Mouse (Mus musculus) lung, adult 2 months (tissue): Measurements from ENCODE around the gene Phgdh.

Experiments used
- CTCF ChIP-seq: fragments of 200-500 bp; IDR thresholded peaks from 2 replicates; pipeline ENCODE4 v1.5.1; 2011; ENCODE audit warnings: mild to moderate bottlenecking, low read length, control low read depth; ENCODE audit not compliant: insufficient read depth
- POLR2A ChIP-seq: fragments of 200-500 bp; IDR thresholded peaks from 2 replicates; pipeline ENCODE4 v1.6.1; 2011; ENCODE audit warnings: low read depth, mild to moderate bottlenecking, control low read depth, low read length, borderline replicate concordance; ENCODE audit errors: extremely low read depth

- TF ChIP-seq CTCF (no peak), POLR2A (no peak)
Measured at GRCm38 (mm10) chr3:98356026-98356365, 16.2 kb upstream of the Phgdh start.
